9 mouse cellular contexts compared by ENCODE assay signal in the genomic region with DNA sequence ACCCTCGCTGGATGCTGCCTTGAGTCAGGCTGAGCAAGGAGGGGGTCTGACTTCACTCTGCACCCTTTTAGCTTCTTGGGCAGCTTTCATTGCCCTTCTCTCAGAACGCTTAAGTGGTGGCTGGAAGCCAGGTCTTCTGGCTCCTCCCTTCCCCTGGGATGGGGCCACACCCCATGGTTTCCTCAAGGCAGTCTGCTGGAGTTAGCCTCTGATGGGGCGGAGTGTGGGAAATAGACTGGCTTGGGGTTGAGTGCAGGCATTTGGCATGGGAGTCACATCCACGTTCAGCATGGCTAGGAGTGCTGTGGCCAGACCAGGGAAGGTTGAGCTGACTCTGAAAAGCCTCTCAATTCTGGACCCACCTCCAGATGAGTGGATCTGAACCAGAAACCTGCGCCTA. TPM values are rescaled to one million over a fixed set of nuclear protein-coding genes. Genes with fewer than 3 reads are reported as not detected.
DNase-seq lines count a peak whose midpoint lies in the region; ATAC-seq and TF ChIP-seq lines count a peak whose summit lies in the region.
"Had no signal": no experiment of that assay in that cellular context is flagged by ENCODE, and none has a peak within 500 bp of the region (broad histone marks: within the 10 kb centered on the region; RNA-seq: fewer than 3 reads in every experiment).

No protein-coding gene starts in this region.

- DNase-seq in kidney, adult 11 months = peak; percentile 50
- DNase-seq in heart, postnatal 10 days = peak; percentile 75 to 76
- peak; percentile 75 for DNase-seq in lung, postnatal 0 days (ENCODE audit: low spot score)
- DNase-seq in spleen, postnatal 36 days (ENCODE audit: low spot score in 2 of 2) = no peak
- no peak for DNase-seq in left cerebral cortex, postnatal 36 days (ENCODE audit: low spot score in 2 of 2)

- H3K27me3 ChIP-seq in kidney, embryonic 16.5 days (ENCODE audit: insufficient read depth, low read length) = no peaks in the 10 kb centered on the region
- H3K27me3 ChIP-seq in lung, postnatal 0 days (replicated peaks; ENCODE audit: insufficient read depth, low read length) = no peaks in the 10 kb centered on the region

- no peak for TF ChIP-seq CTCF in lung, postnatal 0 days (IDR thresholded peaks at IDR 0.05)

- H3K9me3 ChIP-seq in kidney, embryonic 16.5 days (ENCODE audit: low read length) = no peaks in the 10 kb centered on the region
- H3K9me3 ChIP-seq in lung, postnatal 0 days (ENCODE audit: low read length) = no peaks in the 10 kb centered on the region

- intact Hi-C loops in heart, postnatal 10 days (cut with DNase I) = loop anchor here (2.0 kb wide), 1 partner anchor 14 kb away; no protein-coding TSS in a partner anchor
- intact Hi-C loops in left cerebral cortex, postnatal 36 days (cut with DNase I) = no loop called here

- ATAC-seq in kidney, embryonic 16.5 days (ENCODE audit: low FRiP score, low TSS enrichment) = no peak
- ATAC-seq in lung, postnatal 0 days = peak; percentile 80
- no peak for ATAC-seq in inflammation-experienced regulatory T-cells, adult 6 months
- ATAC-seq: hindbrain, embryonic 16.5 days had no signal

- H3K9ac ChIP-seq in kidney, embryonic 16.5 days (replicated peaks; ENCODE audit: low read length) = no peak overlapping the region
- H3K9ac ChIP-seq in lung, postnatal 0 days (replicated peaks; ENCODE audit: low read depth) = no peak overlapping the region

- H3K4me2 ChIP-seq in kidney, embryonic 16.5 days (replicated peaks; ENCODE audit: low read depth, low read length) = no peak overlapping the region
- no peak overlapping the region for H3K4me2 ChIP-seq in lung, postnatal 0 days (replicated peaks; ENCODE audit: low read depth, low read length)

- WGBS in kidney, embryonic 16.5 days = 61% methylated on average over 5 of the region's 5 CpGs
- 40% methylated on average over 5 of the region's 5 CpGs for WGBS in lung, postnatal 0 days

- no peak overlapping the region for H3K27ac ChIP-seq in kidney, embryonic 16.5 days (ENCODE audit: low read length)
- H3K27ac ChIP-seq in brown adipose tissue, adult 24 weeks (replicated peaks; ENCODE audit: low read depth, low read length) = peak overlapping the region; percentile 51
- no peak overlapping the region for H3K27ac ChIP-seq in lung, postnatal 0 days (ENCODE audit: low read length)

- H3K36me3 ChIP-seq in kidney, embryonic 16.5 days (ENCODE audit: insufficient read depth, low read length) = no peaks in the 10 kb centered on the region
- no peaks in the 10 kb centered on the region for H3K36me3 ChIP-seq in lung, postnatal 0 days (ENCODE audit: insufficient read depth, low read length)

- peaks cover 3% of the 10 kb centered on the region; the same call in 1 of the 2 replicates for H3K4me1 ChIP-seq in kidney, embryonic 16.5 days (ENCODE audit: insufficient read depth, low read length)
- H3K4me1 ChIP-seq in brown adipose tissue, adult 24 weeks (ENCODE audit: control insufficient read depth, insufficient read depth, insufficient read length, low read length) = peaks cover 24% of the 10 kb centered on the region
- H3K4me1 ChIP-seq in lung, postnatal 0 days (ENCODE audit: insufficient read depth, low read depth, low read length) = no peaks in the 10 kb centered on the region; the same call in 1 of the 2 replicates

- peak; percentile 55 for TF ChIP-seq EP300 in lung, postnatal 0 days (IDR thresholded peaks at IDR 0.05)

- H3K4me3 ChIP-seq in kidney, embryonic 16.5 days (ENCODE audit: low read length) = no peak overlapping the region
- H3K4me3 ChIP-seq in brown adipose tissue, adult 24 weeks (ENCODE audit: insufficient read depth, low read depth, low read length) = no peak overlapping the region
- no peak overlapping the region for H3K4me3 ChIP-seq in lung, postnatal 0 days (ENCODE audit: low read depth, low read length)

RNA-seq across cellular contexts. Expression of gene Kif26a, which starts 23.2 kb away (rescaled TPM):
- 3.8 and 4.4 TPM in 2 replicates for polyA plus RNA-seq in kidney, embryonic 16.5 days (2015; fragmentation: Nextera tagmentation; extraction: Ambion mirVana)
- 1.9 and 3.2 TPM in 2 replicates for polyA plus RNA-seq in brown adipose tissue, adult 24 weeks (2012; ENCODE audit: insufficient read depth, insufficient read length, missing spikeins)
- total RNA-seq in heart, postnatal 10 days (2021) = 10 to 100 TPM; 33.4 to 33.5 TPM
- 2.9 and 3.0 TPM in 2 replicates for polyA plus RNA-seq in lung, postnatal 0 days (2015; fragmentation: Nextera tagmentation; extraction: Ambion mirVana)
- total RNA-seq in left cerebral cortex, postnatal 36 days (2021) = 1 to 10 TPM; 5.1 to 5.3 TPM
- polyA plus RNA-seq in inflammation-experienced regulatory T-cells, adult 6 months (2017; shearing (Covaris generic)) = not detected

Comparison
In these comparisons a context has a peak if more than half of its experiments do, and no peak if none do; other contexts are left out.
1. DNase-seq: peak in kidney, adult 11 months (single experiment), heart, postnatal 10 days (2 of 2) and lung, postnatal 0 days (single experiment); none in spleen, postnatal 36 days (0 of 2) and left cerebral cortex, postnatal 36 days (0 of 2).